Mouse (Mus musculus) lung, adult 2 months (tissue): ENCODE data around the gene Izumo2. TPM values are rescaled to one million over a fixed set of nuclear protein-coding genes. Genes with fewer than 3 reads are reported as not detected.

ENCODE experiments used
- DNase-seq: peaks from one replicate; pipeline ENCODE4 v3.0.0; 2022
- H3K4me1 ChIP-seq: fragments of 200-500 bp; 2 replicates; pipeline ENCODE4 v1.6.1; 2011; ENCODE audit warnings: low read length; ENCODE audit not compliant: control insufficient read depth, insufficient read depth
- H3K4me3 ChIP-seq: fragments of 200-500 bp; replicated peaks from 2 replicates; pipeline ENCODE3; 2011; ENCODE audit warnings: low read depth, mild to moderate bottlenecking, control low read depth, low read length; ENCODE audit errors: extremely low read depth
- CTCF ChIP-seq: fragments of 200-500 bp; IDR thresholded peaks from 2 replicates; pipeline ENCODE4 v1.5.1; 2011; ENCODE audit warnings: mild to moderate bottlenecking, low read length, control low read depth; ENCODE audit not compliant: insufficient read depth
- POLR2A ChIP-seq: fragments of 200-500 bp; IDR thresholded peaks from 2 replicates; pipeline ENCODE4 v1.6.1; 2011; ENCODE audit warnings: low read depth, mild to moderate bottlenecking, control low read depth, low read length, borderline replicate concordance; ENCODE audit errors: extremely low read depth
- WGBS: fragments of 180-500 bp; shearing (Covaris S2); methylation state at CpG from one replicate; pipeline ENCODE4 v1.1.7; 2018; 5-methylcytosine and 5-hydroxymethylcytosine counted together
- polyA plus RNA-seq: library from polyadenylated mRNA; depleted of rRNA; stranded (reverse); fragments of >200 nt; gene quantifications from 2 replicates; pipeline ENCODE4 v1.2.3, GENCODE M21; 2012

Izumo2 gene
- polyA plus RNA-seq, 1 experiment = not detected

- H3K4me3 ChIP-seq = no peak overlapping the region
- no peaks in the 10 kb centered on the region for H3K4me1 ChIP-seq
- 78% methylated on average over 5 of the region's 5 CpGs for WGBS
- TF ChIP-seq POLR2A = no peak
- no peak for TF ChIP-seq CTCF
- no peak for DNase-seq
Observed at GRCm38 (mm10) chr7:44709881-44710280, 1.3 kb downstream of the Izumo2 start.

DNA sequence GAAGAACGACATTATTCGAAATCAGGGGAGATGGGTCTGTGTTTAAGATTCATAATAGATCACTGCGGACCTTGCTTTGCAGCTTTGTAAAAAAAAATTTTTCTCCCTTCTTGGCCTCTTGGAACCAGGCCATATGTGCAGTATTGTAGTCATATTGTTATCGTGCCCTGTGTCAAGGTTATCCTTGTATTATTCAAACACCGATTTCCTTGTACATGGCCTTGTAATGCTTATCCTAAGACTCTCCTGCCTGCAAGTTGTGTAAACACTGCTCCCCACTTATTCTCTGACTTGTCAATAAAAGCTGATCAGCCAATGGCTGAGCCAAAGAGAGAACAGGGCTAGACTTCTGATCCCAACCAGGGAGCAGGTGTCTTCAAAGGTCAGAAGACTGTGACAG, 13.5 kb downstream of the Izumo2 start:
- no peak for TF ChIP-seq POLR2A
- TF ChIP-seq CTCF = no peak
- Histone ChIP-seq H3K4me3 (no peak overlapping the region), H3K4me1 (no peaks in the 10 kb centered on the region)
- DNase-seq = no peak
- WGBS = 38% methylated on average over 5 of the region's 5 CpGs

DNA sequence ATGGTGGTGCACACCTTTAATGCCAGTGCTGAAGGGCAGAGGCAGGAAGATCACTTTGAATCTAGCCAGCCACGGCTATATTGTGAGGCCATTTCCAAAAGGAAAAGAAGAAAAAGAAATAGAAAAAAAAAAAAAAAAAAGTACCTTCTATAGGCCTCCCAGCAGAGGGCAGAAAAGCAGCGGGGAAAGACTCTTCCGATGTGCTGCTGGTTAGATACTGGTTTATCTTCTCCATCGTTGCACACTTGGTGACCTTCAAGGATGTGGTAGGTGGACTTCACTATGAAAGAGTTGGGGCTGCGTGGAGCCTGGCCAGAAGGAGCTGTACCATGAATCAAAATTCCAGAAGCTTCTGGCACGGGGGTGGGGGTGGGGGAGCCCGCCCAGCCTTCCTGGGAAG, 15.8 kb downstream of the Izumo2 start:
- WGBS = 16% methylated on average over 7 of the region's 7 CpGs
- no peak for DNase-seq
- Histone ChIP-seq H3K4me3 (no peak overlapping the region), H3K4me1 (no peaks in the 10 kb centered on the region)
- 0 out of 2 replicates have a peak, but pooled peaks have one; percentile 22 for TF ChIP-seq CTCF
- TF ChIP-seq POLR2A = no peak

DNA sequence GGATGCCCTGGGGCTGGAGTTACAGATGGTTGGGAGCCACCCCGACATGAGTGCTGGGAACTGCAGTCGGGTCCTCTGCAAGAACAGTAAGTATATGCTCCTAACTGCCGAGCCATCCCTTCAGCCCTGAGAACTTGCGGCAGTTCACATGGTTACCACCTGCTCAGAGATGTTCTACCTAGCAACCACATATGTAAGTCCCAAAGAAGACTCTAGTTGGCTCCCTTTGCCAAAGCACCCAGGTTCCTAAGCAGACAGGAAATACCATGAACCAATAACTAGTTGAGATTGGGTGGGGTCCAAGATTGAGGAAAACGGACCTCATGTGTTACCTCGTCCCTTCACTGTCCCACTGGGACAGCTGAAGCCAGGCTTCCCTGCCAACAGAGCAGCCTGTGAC, 17.8 kb downstream of the Izumo2 start:
- no peak for DNase-seq
- H3K4me1 ChIP-seq = no peaks in the 10 kb centered on the region
- TF ChIP-seq POLR2A (no peak), CTCF (no peak)
- WGBS = 44% methylated on average over 6 of the region's 6 CpGs
- no peak overlapping the region for H3K4me3 ChIP-seq

DNA sequence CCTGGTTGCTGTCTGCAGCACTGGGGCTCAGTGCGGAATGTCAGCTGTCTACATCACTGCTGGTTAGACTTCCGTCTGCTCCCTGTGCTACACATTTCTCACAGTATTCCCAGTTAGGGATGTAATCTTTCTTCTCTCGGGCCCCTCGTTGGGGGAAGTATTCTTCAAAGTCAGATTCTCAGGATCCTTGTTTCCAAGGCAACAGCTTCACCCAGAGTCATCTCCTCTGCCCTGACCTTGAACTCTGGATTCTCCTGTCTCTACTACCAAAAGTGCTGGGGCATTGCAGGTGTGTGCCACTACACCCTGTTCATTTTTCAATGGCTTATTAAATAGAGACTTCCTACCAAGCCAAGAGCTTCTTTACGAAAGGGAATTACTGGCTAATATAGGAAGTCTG, 18.6 kb downstream of the Izumo2 start:
- no peak for TF ChIP-seq CTCF
- no peak overlapping the region for H3K4me3 ChIP-seq
- WGBS = 47% methylated on average over 5 of the region's 5 CpGs
- no peak for DNase-seq
- no peaks in the 10 kb centered on the region for H3K4me1 ChIP-seq

GRCm38 (mm10) chr7:44728082-44728975, 19.8 kb downstream of the Izumo2 start:
- TF ChIP-seq POLR2A (no peak), CTCF (no peak)
- Histone ChIP-seq H3K4me1 (no peaks in the 10 kb centered on the region), H3K4me3 (no peak overlapping the region)
- WGBS = 64% methylated on average over 11 of the region's 11 CpGs
- peak; percentile 22 for DNase-seq

DNA sequence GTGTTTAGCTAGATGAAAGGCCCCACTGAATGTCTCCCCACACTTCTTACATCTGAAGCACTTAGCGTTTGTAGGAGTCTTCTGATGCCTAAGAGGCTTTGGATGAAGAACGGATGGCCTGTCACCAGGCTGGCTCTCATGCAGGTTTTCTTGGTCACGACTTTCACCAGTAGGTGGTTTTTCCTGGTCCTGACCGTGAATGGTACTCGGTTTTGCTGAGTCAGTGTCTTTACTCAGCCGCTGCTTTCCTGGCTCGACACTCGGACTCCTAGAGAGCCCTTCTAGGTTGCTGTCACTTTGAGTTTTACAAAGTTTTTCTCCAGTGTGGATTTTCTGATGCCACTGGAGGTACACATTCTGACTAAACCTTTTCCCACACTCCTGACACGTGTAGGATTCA, 25.2 kb downstream of the Izumo2 start:
- Histone ChIP-seq H3K4me3 (no peak overlapping the region), H3K4me1 (no peaks in the 10 kb centered on the region)
- 86% methylated on average over 9 of the region's 9 CpGs for WGBS
- no peak for TF ChIP-seq POLR2A
- no peak for DNase-seq

DNA sequence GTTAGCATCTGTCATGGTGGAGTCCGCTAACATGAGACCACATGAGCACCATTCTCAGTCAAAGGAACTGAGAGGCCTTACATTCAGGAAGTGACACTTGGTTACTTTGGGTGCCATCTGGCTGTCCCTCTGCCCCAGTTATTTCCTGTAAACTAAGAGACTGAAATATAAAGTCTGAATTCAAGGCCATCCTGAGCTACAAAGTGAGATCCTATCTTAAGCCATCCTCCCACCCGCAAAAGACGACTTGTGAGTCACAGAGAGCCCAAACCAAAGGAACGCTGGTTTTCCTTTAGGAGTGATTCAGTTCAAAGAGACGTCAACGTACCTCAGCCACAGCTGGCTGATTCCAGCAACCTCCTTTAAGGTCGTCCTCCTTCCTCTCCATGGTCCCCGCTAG, 32.8 kb downstream of the Izumo2 start:
- TF ChIP-seq POLR2A = no peak
- TF ChIP-seq CTCF = no peak
- WGBS = 60% methylated on average over 8 of the region's 8 CpGs
- Histone ChIP-seq H3K4me1 (no peaks in the 10 kb centered on the region), H3K4me3 (no peak overlapping the region)
- no peak for DNase-seq

DNA sequence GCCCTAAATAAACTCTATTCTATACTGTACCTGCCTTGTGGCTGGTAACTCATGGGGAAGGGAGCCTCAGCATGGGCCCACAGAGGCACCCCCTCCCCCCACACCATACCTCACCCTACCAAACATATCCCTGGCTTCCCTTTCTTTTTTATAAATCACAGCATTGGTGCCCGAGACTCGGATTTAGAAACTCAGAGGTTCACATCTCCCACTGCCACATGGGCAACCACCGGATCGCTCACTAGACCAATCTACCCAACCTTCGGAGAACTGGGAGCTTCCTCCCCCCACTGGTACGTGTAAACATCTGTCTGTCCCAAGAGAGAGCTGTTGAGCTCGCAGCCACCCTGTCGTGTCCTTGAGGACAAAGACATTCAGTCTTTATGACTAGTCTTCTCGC, 35.7 kb downstream of the Izumo2 start:
- TF ChIP-seq CTCF (no peak), POLR2A (no peak)
- 58% methylated on average over 9 of the region's 9 CpGs for WGBS
- DNase-seq = no peak
- Histone ChIP-seq H3K4me1 (peaks cover 4% of the 10 kb centered on the region; the same call in 1 of the 2 replicates), H3K4me3 (no peak overlapping the region)

DNA sequence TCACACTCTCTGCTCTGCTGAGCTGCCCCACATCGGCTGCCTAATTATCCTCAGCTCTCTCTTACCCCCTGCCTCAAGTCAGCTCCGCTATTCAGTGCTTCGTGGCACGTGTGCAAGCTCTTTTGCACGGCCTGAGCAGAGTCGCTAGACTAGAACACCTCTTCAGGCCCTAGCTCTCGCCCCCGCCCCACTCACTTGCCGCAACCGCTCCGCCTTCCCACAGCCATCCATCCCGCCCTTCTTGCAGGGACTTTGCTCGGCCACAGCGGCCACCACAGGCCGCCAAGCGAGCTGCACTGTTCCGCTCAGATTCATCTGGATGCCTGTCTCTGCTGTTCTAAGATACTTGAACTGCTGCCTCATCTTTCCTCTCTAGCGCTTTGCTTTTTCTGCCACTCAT, 36.5 kb downstream of the Izumo2 start:
- H3K4me1 ChIP-seq = peaks cover 5% of the 10 kb centered on the region; the same call in 1 of the 2 replicates
- under 1% methylated on average over 18 of the region's 18 CpGs for WGBS
- peak; percentile 67 for DNase-seq
- TF ChIP-seq CTCF (peak; percentile 73), POLR2A (no peak)
- H3K4me3 ChIP-seq = peak overlapping the region; percentile 55
